Mouse (Mus musculus) forebrain, embryonic 11.5 days (tissue): Measurements from ENCODE around the gene Stx4a. TPM values are rescaled to one million over a fixed set of nuclear protein-coding genes. Genes with fewer than 3 reads are reported as not detected.
"Not testable (repeated sequence)": the region's sequence is repeated elsewhere in the genome, so short reads cannot be mapped to it uniquely, and the experiment has no call there.

Source experiments
- ATAC-seq: fragments of 200-750 bp; cut with Nextera tagmentation; replicated peaks from 2 replicates; pipeline ENCODE4 v1.8.0; 2017; ENCODE audit warnings: moderate TSS enrichment; ENCODE audit not compliant: low FRiP score
- DNase-seq: peaks from one replicate; pipeline ENCODE4 v3.0.0-alpha.2; 2017; ENCODE audit warnings: low spot score
- H3K27ac ChIP-seq: fragments of 300-500 bp; sonication (generic); 2 replicates; pipeline ENCODE4 v1.5.1; 2014; ENCODE audit warnings: low read depth, low read length
- H3K27me3 ChIP-seq: fragments of 300-500 bp; sonication (generic); 2 replicates; pipeline ENCODE4 v1.6.1; 2014; ENCODE audit warnings: mild to moderate bottlenecking, low read length, mixed read lengths; ENCODE audit not compliant: control insufficient read depth, insufficient read depth
- H3K36me3 ChIP-seq: fragments of 300-500 bp; sonication (generic); 2 replicates; pipeline ENCODE4 v1.6.1; 2014; ENCODE audit warnings: mild to moderate bottlenecking, low read length, moderate library complexity, mixed read lengths; ENCODE audit not compliant: control insufficient read depth, insufficient read depth
- H3K4me1 ChIP-seq: fragments of 300-500 bp; sonication (generic); replicated peaks from 2 replicates; pipeline ENCODE4 v1.6.1; 2014; ENCODE audit warnings: low read length, mixed read lengths; ENCODE audit not compliant: control insufficient read depth, insufficient read depth
- H3K4me2 ChIP-seq: fragments of 300-500 bp; sonication (generic); 2 replicates; pipeline ENCODE4 v1.6.1; 2014; ENCODE audit warnings: low read depth, mild to moderate bottlenecking, low read length, moderate library complexity, mixed read lengths; ENCODE audit not compliant: severe bottlenecking
- H3K4me3 ChIP-seq: fragments of 300-500 bp; sonication (generic); 2 replicates; pipeline ENCODE4 v1.5.1; 2014; ENCODE audit warnings: low read depth, low read length
- H3K9ac ChIP-seq: fragments of 300-500 bp; sonication (generic); 2 replicates; pipeline ENCODE4 v1.6.1; 2014; ENCODE audit warnings: low read length
- H3K9me3 ChIP-seq: fragments of 300-500 bp; sonication (generic); 2 replicates; pipeline ENCODE4 v1.6.1; 2016; ENCODE audit warnings: low read length, mixed read lengths; ENCODE audit not compliant: control insufficient read depth
- WGBS: fragments of 180-500 bp; shearing (Covaris S2); extraction: QIAGEN DNeasy Blood & Tissue Kit; methylation state at CpG from one replicate; pipeline ENCODE4 v1.1.7; 2014; 5-methylcytosine and 5-hydroxymethylcytosine counted together
- polyA plus RNA-seq: library from polyadenylated mRNA; unstranded; fragments of >200 nt; fragmentation: Nextera tagmentation; extraction: Ambion mirVana; gene quantifications from 2 replicates; pipeline ENCODE4 v1.2.1, GENCODE M21; 2014

Gene Stx4a
- polyA plus RNA-seq: 10.1 and 13.2 TPM in 2 replicates

DNA sequence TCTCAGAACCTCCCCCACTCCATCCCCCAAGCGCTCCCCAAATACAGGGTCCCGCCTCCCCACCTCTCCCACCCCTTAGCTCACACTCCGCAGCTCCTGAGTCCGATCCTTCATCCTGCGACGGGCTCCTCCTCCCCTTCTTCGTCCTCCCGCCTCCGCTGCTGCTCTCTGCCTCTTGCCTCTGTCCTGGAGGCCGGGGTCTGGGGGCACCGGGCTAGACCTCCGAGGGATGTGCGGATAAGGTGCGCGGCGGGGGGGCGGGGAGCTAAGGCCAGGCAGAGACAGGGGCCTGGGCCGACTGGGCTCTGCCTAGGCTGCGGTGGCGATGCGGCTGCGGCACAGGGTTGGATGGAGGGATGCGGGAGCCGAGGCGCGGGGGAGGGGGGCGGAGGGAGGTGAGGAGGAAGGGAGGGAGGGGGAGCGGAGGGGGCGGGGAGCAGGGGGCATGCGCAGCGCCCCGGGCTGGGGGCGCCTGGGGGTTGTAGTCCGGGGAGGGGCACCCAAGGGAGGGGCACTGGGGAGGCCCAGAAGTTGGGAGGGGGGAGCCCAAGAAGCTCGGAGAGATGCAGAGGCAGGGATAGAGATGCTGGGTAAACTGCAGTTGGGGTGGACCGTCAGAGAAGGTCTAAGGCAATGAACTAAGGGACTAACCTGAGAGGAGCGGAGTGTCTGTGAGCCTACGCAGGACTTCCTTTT lies at the start of gene Stx4a, which contains the start of gene Stx1b:
TSS of gene Stx4a (plus strand) at position 119 of the 696 bp plus-strand sequence.
TSS of gene Stx1b (minus strand) at position 374 of the 696 bp plus-strand sequence.
- no peaks in the 10 kb centered on the region for H3K36me3 ChIP-seq
- peak; percentile 88 for DNase-seq
- peak within 1 kb of the TSS; percentile 57 for H3K4me2 ChIP-seq
- H3K27ac ChIP-seq: peak within 1 kb of the TSS; percentile 4; the same call in 1 of the 2 replicates
- H3K4me3 ChIP-seq: peak within 1 kb of the TSS; percentile 53
- no peaks in the 10 kb centered on the region for H3K27me3 ChIP-seq
- WGBS: 2% methylated on average over 35 of the region's 38 CpGs
- peaks cover 2% of the 10 kb centered on the region; the same call in 1 of the 2 replicates for H3K4me1 ChIP-seq
- peak; percentile 80 for ATAC-seq
- peak within 1 kb of the TSS; percentile 75 for H3K9ac ChIP-seq
- no peaks in the 10 kb centered on the region for H3K9me3 ChIP-seq

DNA sequence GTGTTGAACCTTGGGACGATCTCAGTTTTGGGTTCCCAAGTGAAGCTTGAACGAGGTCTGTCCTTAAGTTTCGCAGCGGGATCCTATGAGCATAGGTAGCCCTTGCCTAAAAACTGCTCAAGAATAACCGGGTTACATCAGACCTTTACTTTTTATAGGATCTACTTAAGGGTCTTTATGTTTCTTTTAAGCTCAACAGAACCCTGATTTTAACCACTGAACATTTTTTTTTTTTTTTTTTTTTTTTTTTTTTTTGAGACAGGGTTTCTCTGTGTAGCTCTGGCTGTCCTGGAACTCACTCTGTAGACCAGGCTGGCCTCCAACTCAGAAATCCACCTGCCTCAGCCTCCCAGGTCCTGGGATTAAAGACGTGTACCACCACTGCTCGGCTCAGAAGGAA lies 48.3 kb upstream of the Stx4a start:
- not testable (repeated sequence) for H3K27ac ChIP-seq, H3K9me3 ChIP-seq, H3K36me3 ChIP-seq, H3K4me1 ChIP-seq, DNase-seq, ATAC-seq, H3K27me3 ChIP-seq
- H3K4me3 ChIP-seq: peak overlapping the region; percentile 97
- 83% methylated on average over 7 of the region's 7 CpGs for WGBS
- H3K9ac ChIP-seq: peak overlapping the region; percentile 95
- H3K4me2 ChIP-seq: peak overlapping the region; percentile 45

DNA sequence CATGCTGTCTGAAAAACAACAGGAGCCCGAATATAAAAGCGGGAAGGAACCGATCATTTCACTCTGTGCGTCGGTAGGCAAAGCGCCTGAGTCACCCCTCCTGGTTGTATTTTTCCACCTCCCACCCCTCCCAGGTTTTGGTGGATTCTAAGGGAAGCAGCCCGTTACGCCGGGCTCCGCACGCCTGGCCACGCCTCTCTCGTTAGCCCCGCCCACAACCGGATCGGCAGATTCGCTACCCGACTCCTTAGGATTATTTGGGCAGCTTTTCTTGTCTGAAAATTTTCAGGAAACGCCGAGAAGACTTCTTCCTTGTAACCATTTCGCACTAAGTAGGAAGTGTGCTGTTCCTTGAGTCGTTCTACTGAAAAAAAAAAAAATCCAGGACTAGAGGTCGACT lies 47.7 kb upstream of the Stx4a start, which contains the start of gene Setd1a:
TSS of gene Setd1a (plus strand) at position 245 of the 400 bp plus-strand sequence.
- no peaks in the 10 kb centered on the region for H3K27me3 ChIP-seq
- peak; percentile 91 for DNase-seq
- peaks cover 7% of the 10 kb centered on the region for H3K4me1 ChIP-seq
- ATAC-seq: peak; percentile 73
- peak within 1 kb of the TSS; percentile 95 for H3K9ac ChIP-seq
- no peaks in the 10 kb centered on the region for H3K9me3 ChIP-seq
- H3K27ac ChIP-seq: peak within 1 kb of the TSS; percentile 94
- peak within 1 kb of the TSS; percentile 97 for H3K4me3 ChIP-seq
- under 1% methylated on average over 23 of the region's 23 CpGs for WGBS
- H3K36me3 ChIP-seq: no peaks in the 10 kb centered on the region; the same call in 1 of the 2 replicates
- peak within 1 kb of the TSS; percentile 85 for H3K4me2 ChIP-seq

DNA sequence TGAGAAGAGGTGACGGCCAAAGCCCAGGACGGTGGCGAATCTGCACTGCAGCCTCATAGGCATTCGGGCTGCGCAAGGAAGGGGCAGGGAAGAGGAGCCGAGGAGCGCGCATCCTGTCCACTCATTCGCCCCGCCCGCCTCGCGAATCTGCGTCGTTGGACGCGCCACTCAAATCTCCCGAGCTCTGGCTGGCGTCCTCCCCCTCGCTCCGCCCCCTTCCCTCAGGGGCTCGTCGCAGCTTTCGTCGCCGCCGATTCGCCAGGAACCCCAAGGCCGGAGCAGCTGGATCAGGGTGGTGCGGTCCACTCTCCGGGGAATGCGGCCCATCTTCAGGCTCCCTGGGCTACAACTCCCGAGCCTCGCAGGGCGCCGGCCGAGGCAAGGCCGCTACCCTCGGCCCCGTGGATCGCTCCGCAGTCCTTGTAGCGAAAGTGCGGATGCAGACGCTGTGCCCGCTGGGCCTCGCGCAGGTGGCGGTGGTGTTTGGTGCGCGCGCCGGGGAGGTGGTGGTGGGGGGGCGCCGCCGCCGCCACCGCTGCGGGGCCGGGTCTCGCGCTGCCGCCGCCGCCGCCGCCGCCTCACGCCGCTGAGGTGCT lies 47.1 kb upstream of the Stx4a start:
- no peaks in the 10 kb centered on the region for H3K9me3 ChIP-seq
- H3K27ac ChIP-seq: peak overlapping the region; percentile 94
- H3K27me3 ChIP-seq: no peaks in the 10 kb centered on the region
- ATAC-seq (peak; percentile 91), DNase-seq (peak; percentile 97)
- no peaks in the 10 kb centered on the region; the same call in 1 of the 2 replicates for H3K36me3 ChIP-seq
- peak overlapping the region; percentile 97 for H3K4me3 ChIP-seq
- H3K9ac ChIP-seq: peak overlapping the region; percentile 95
- WGBS: under 1% methylated on average over 55 of the region's 70 CpGs
- H3K4me2 ChIP-seq: peak overlapping the region; percentile 45
- H3K4me1 ChIP-seq: peaks cover 7% of the 10 kb centered on the region

DNA sequence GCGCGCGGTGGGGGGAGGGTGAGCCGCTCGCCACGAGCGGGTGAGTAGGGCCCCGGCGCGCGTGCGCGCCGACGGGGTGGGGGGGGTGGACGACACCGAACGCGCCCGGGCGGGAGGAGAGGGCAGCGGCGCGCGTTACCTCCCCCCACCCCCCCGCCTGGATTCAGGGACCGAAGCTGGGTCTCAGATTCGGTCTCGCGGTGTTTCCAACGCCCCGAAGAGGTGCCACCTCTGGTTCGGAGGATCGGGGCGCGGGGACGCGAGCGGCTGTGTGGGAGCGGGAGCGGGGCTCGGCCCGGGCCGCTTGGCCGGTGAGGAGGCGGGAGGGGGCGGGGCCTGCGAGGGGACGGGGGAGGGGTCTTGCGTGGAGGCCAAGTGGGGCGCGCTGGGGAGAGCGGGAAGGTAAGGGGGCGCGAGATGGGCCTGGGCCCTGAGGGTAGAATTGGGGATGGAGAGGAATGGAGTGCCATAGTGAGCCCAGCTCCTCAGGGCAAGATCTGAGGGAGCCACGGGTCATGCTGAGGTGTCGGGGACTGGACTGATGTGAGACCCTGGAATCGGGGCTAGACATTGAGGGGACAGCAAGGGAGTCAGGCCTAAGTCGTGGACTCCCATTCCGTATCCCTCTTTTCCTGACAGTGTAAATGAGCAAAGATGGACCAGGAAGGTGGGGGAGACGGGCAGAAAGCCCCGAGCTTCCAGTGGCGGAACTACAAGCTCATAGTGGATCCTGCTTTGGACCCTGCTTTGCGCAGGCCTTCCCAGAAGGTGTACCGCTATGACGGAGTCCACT lies 46.4 kb upstream of the Stx4a start:
- H3K4me3 ChIP-seq: peak overlapping the region; percentile 97
- WGBS: 4% methylated on average over 39 of the region's 66 CpGs
- ATAC-seq (peak; percentile 64), DNase-seq (peak; percentile 88)
- H3K36me3 ChIP-seq: no peaks in the 10 kb centered on the region; the same call in 1 of the 2 replicates
- peak overlapping the region; percentile 94 for H3K27ac ChIP-seq
- H3K9ac ChIP-seq: peak overlapping the region; percentile 95
- H3K4me1 ChIP-seq: peaks cover 7% of the 10 kb centered on the region
- peak overlapping the region; percentile 85 for H3K4me2 ChIP-seq
- no peaks in the 10 kb centered on the region for H3K27me3 ChIP-seq
- H3K9me3 ChIP-seq: no peaks in the 10 kb centered on the region

DNA sequence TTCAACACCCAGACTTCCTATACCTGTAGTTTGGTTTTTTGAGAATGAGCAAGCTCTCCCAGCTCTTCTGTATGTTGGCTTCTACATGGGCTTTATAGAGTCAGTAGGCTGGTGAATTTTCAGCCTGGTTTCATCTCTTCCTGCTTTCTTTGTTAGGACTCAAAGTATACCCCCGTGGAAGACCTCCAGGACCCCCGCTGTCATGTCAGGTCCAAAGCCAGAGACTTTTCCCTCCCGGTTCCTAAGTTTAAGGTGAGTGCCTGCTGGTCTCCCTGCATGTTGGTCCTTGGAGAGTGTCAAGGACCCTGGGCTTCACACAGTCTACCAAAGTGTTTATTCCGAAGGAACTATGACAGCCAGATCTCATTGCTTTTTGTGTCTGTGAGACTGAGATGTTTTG lies 45.7 kb upstream of the Stx4a start:
- peaks cover 7% of the 10 kb centered on the region for H3K4me1 ChIP-seq
- WGBS: 83% methylated on average over 4 of the region's 4 CpGs
- ATAC-seq (no peak), DNase-seq (no peak)
- peak overlapping the region; percentile 97 for H3K4me3 ChIP-seq
- H3K27me3 ChIP-seq: no peaks in the 10 kb centered on the region
- no peaks in the 10 kb centered on the region; the same call in 1 of the 2 replicates for H3K36me3 ChIP-seq
- no peaks in the 10 kb centered on the region for H3K9me3 ChIP-seq
- H3K27ac ChIP-seq: no peak overlapping the region
- H3K9ac ChIP-seq: peak overlapping the region; percentile 95
- peak overlapping the region; percentile 85 for H3K4me2 ChIP-seq

DNA sequence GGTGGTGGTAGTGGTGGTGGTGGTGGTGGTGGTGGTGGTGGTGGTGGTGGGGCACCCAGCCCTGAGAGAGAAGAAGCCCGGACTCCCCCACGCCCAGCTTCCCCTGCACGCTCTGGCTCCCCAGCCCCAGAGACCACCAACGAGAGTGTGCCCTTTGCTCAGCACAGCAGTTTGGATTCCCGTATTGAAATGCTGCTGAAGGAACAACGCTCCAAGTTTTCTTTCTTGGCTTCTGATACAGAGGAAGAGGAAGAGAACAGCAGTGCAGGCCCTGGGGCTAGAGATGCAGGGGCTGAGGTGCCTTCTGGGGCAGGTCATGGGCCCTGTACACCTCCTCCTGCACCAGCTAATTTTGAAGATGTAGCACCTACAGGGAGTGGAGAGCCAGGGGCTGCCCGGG lies 38.8 kb upstream of the Stx4a start, which contains the start of gene Gm49388:
TSS of gene Gm49388 (plus strand) at position 301 of the 400 bp plus-strand sequence.
- Histone ChIP-seq H3K27ac (no peak within 1 kb of the TSS), H3K9me3 (no peaks in the 10 kb centered on the region), H3K4me3 (no peak within 1 kb of the TSS), H3K9ac (no peak within 1 kb of the TSS), H3K36me3 (peaks cover 19% of the 10 kb centered on the region; the same call in 1 of the 2 replicates), H3K4me1 (no peaks in the 10 kb centered on the region), H3K27me3 (no peaks in the 10 kb centered on the region), H3K4me2 (no peak within 1 kb of the TSS)
- WGBS: 91% methylated on average over 7 of the region's 7 CpGs
- no peak for ATAC-seq
- no peak for DNase-seq
